Mouse (Mus musculus) cortical plate, adult 2 months (tissue): Measurements from ENCODE around the gene Dnph1.

Experiments used
- CTCF ChIP-seq: fragments of 200-500 bp; IDR thresholded peaks from 2 replicates; pipeline ENCODE4 v1.5.1; 2011; ENCODE audit warnings: mild to moderate bottlenecking, control low read depth, low read length; ENCODE audit not compliant: insufficient read depth; ENCODE audit errors: extremely low read depth
- POLR2A ChIP-seq: fragments of 200-500 bp; IDR thresholded peaks from 2 replicates; pipeline ENCODE4 v1.6.1; 2011; ENCODE audit warnings: mild to moderate bottlenecking, low read length, control low read depth; ENCODE audit not compliant: insufficient read depth; ENCODE audit errors: extremely low read depth

DNA sequence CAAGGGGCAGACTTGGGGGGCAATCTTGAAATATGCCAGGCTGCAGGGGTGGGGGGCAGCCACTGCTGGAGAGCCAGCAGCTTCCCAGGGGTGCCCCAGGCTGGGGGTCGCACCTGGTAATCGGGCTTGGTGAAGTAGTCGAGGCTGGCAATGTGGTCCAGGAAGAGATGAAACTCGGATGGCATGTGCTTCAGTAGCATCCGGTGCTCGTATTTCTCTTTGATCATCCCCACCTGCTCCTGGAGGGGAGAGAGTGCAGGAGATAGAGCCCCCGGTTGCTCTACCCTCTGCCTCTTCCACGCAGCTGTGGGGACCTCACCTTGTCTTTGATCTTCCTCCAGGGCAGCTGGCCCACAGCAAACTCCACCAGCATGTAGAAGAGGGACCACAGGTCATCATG, 19.9 kb upstream of the Dnph1 start:
- TF ChIP-seq CTCF (no peak), POLR2A (no peak)
